Mouse (Mus musculus) liver, postnatal 0 days (tissue): ENCODE results near the gene Unc13a. TPM values are rescaled to one million over a fixed set of nuclear protein-coding genes. Genes with fewer than 3 reads are reported as not detected.

ENCODE experiments used
- ATAC-seq: fragments of 200-750 bp; cut with Nextera tagmentation; 2 replicates; pipeline ENCODE4 v1.8.0; 2017; ENCODE audit warnings: mild to moderate bottlenecking, moderate library complexity
- DNase-seq: peaks from one replicate; pipeline ENCODE4 v3.0.0-alpha.2; 2016
- H3K27ac ChIP-seq: fragments of 300-500 bp; sonication (generic); 2 replicates; pipeline ENCODE4 v1.5.1; 2014; ENCODE audit warnings: antibody characterized with exemption, moderate library complexity, mild to moderate bottlenecking, low read depth
- H3K27me3 ChIP-seq: fragments of 300-500 bp; sonication (generic); 2 replicates; pipeline ENCODE4 v1.6.1; 2014; ENCODE audit warnings: low read length, control low read depth, mixed read lengths; ENCODE audit not compliant: insufficient read depth
- H3K36me3 ChIP-seq: fragments of 300-500 bp; sonication (generic); replicated peaks from 2 replicates; pipeline ENCODE4 v1.6.1; 2014; ENCODE audit warnings: mild to moderate bottlenecking, control low read depth, low read length, moderate library complexity, mixed read lengths; ENCODE audit not compliant: insufficient read depth
- H3K4me1 ChIP-seq: fragments of 300-500 bp; sonication (generic); 2 replicates; pipeline ENCODE4 v1.6.1; 2014; ENCODE audit warnings: antibody characterized with exemption, mild to moderate bottlenecking, control low read depth; ENCODE audit not compliant: insufficient read depth
- H3K4me2 ChIP-seq: fragments of 300-500 bp; sonication (generic); 2 replicates; pipeline ENCODE4 v1.6.1; 2014; ENCODE audit warnings: low read depth, mild to moderate bottlenecking, low read length, moderate library complexity, mixed read lengths
- H3K4me3 ChIP-seq: fragments of 300-500 bp; sonication (generic); 2 replicates; pipeline ENCODE4 v1.5.1; 2014; ENCODE audit warnings: low read depth, low read length
- H3K9ac ChIP-seq: fragments of 300-500 bp; sonication (generic); replicated peaks from 2 replicates; pipeline ENCODE4 v1.6.1; 2014; ENCODE audit warnings: mild to moderate bottlenecking, moderate library complexity
- H3K9me3 ChIP-seq: fragments of 300-500 bp; sonication (generic); 2 replicates; pipeline ENCODE4 v1.6.1; 2016; ENCODE audit warnings: mild to moderate bottlenecking, control low read depth, low read length, mixed read lengths
- CTCF ChIP-seq: sonication (generic); IDR thresholded peaks from 2 replicates; pipeline ENCODE4 v1.5.1; 2016; ENCODE audit warnings: antibody characterized with exemption, low read depth
- EP300 ChIP-seq: IDR thresholded peaks from 2 replicates; pipeline ENCODE4 v1.6.1; 2016; ENCODE audit warnings: antibody characterized with exemption, low read depth, mild to moderate bottlenecking
- WGBS: fragments of 180-500 bp; shearing (Covaris S2); extraction: QIAGEN DNeasy Blood & Tissue Kit; methylation state at CpG from one replicate; pipeline ENCODE4 v1.1.7; 2014; ENCODE audit not compliant: insufficient replicate concordance; 5-methylcytosine and 5-hydroxymethylcytosine counted together
- polyA plus RNA-seq: library from polyadenylated mRNA; unstranded; fragments of >200 nt; fragmentation: Nextera tagmentation; extraction: Ambion mirVana; gene quantifications from 2 replicates; pipeline ENCODE4 v1.2.1, GENCODE M21; 2015

Unc13a gene
- polyA plus RNA-seq, 1 experiment from 2014 or later = 0.36 TPM

GRCm38 (mm10) chr8:71672168-71672735 is 695 bp upstream of the Unc13a start:
- Histone ChIP-seq H3K27ac (no peak overlapping the region), H3K4me2 (peak overlapping the region; percentile 98), H3K27me3 (peaks cover 21% of the 10 kb centered on the region; the same call in 1 of the 2 replicates), H3K9me3 (no peaks in the 10 kb centered on the region), H3K36me3 (no peaks in the 10 kb centered on the region), H3K4me1 (peaks cover 32% of the 10 kb centered on the region), H3K4me3 (peak overlapping the region; percentile 57), H3K9ac (0 out of 2 replicates have a peak overlapping the region, but pooled peaks have one; percentile 32)
- 65% methylated on average over 6 of the region's 6 CpGs for WGBS
- no peak for TF ChIP-seq CTCF
- TF ChIP-seq EP300 = no peak
- ATAC-seq = no peak
- DNase-seq = no peak

DNA sequence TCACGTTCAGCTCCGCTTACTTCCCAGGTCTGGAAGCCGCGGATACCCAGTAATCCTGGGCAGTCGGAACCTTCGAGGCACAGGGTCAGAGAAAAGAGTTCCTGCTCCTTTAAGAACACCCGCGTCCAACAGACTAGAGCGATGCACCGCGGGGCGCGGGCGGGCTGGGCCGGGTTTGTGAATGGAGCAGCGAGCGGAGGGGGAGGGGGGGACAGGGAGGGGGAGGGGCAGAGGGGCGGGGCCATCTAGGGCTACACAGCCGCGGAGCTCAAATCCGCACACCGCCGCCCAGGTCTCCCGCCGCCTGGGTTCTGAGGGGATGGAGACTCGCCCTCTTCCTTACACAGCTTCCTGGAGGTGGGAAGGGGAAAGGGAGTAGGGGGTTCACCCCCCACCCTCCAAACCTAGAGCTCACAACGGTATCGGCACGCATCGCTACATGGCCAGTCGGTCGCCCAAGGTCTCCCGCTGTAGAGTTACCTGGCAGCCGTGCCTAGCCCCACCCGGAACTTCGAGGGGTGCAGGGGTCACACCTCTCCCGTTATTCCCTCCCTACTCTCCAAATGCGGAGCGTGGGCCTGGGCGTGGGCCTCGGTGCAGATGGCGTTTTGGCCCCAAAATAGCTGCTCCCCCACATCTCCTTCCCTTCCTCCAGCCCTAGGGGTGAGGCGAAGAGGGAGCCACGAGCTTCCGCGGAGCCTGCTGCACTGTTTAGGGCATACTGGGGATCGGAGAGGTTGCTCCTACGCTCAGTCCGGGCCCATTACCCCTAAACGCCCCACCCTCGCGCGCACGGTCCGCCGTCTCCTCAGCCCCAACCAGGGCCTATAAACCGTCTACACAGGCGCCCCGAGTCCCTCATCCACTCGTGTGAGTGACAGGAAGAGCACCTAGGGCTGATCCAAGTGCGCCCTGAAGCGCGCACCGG is 672 bp downstream of the Unc13a start:
- no peaks in the 10 kb centered on the region for H3K9me3 ChIP-seq
- WGBS = 3% methylated on average over 50 of the region's 64 CpGs

GRCm38 (mm10) chr8:71670198-71670597 is 1.4 kb downstream of the Unc13a start:
- no peaks in the 10 kb centered on the region for H3K9me3 ChIP-seq
- H3K4me2 ChIP-seq = peak overlapping the region; percentile 98
- no peak for TF ChIP-seq CTCF
- no peak for TF ChIP-seq EP300
- peak overlapping the region; percentile 57; the same call in 1 of the 2 replicates for H3K4me3 ChIP-seq
- H3K27ac ChIP-seq = no peak overlapping the region
- ATAC-seq (no peak), DNase-seq (no peak)
- no peaks in the 10 kb centered on the region for H3K36me3 ChIP-seq
- no peak overlapping the region for H3K9ac ChIP-seq
- peaks cover 21% of the 10 kb centered on the region; the same call in 1 of the 2 replicates for H3K27me3 ChIP-seq
- H3K4me1 ChIP-seq = peaks cover 28% of the 10 kb centered on the region
- WGBS = 28% methylated on average over 8 of the region's 12 CpGs

More for the DNA sequence above, 672 bp downstream of the Unc13a start:
- Histone ChIP-seq H3K4me1 (peaks cover 32% of the 10 kb centered on the region), H3K27ac (no peak overlapping the region), H3K4me2 (peak overlapping the region; percentile 98), H3K27me3 (peaks cover 21% of the 10 kb centered on the region; the same call in 1 of the 2 replicates), H3K9ac (no peak overlapping the region), H3K4me3 (peak overlapping the region; percentile 57), H3K36me3 (no peaks in the 10 kb centered on the region)
- TF ChIP-seq EP300 (no peak), CTCF (no peak)
- DNase-seq = peak; percentile 65
- peak; percentile 26 for ATAC-seq

DNA sequence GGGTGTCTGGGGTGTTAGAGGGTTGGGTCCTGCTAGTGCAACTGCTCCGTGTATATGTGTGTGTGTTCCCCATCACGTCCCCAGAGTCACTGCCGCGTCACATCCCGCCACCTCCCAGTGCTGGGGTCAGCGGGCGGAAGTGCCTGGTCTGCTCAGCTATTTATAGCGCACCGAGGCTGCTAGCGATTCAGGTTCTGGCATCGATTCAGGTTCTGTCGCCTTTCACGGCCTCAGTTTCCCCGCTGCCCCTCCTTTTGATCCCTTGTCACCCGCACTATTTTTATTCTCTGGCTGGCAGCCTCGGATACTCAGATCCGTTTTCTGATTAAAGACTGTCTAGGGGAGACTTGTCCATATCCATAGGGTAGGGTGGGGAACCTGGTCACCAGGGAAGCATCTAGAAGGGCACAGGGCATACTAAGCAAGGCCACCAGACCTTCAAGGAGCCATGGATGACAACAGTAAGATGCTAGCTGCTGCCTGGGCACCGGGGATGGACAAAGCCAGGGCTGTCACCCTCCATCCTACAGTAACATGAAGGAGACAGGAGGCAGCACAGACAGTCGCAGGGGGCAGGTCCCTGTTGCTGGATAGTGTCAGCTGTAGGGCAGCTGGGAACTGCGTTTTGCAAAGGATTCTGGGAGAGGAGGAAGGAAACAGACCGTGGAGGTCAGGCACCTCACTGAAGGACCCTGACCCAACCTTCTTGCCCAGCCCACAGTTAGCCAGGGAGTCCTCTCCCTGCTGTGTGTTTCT is 3.2 kb downstream of the Unc13a start:
- 1% methylated on average over 21 of the region's 21 CpGs for whole genome bisulfite sequencing
- Histone ChIP-seq H3K27me3 (peaks cover 21% of the 10 kb centered on the region; the same call in 1 of the 2 replicates), H3K27ac (no peak overlapping the region), H3K4me3 (no peak overlapping the region), H3K9ac (no peak overlapping the region), H3K4me2 (peak overlapping the region; percentile 55), H3K4me1 (peaks cover 28% of the 10 kb centered on the region), H3K9me3 (no peaks in the 10 kb centered on the region), H3K36me3 (no peaks in the 10 kb centered on the region)
- TF ChIP-seq CTCF (no peak), EP300 (no peak)
- no peak for ATAC-seq
- peak; percentile 68 for DNase-seq

- no peak for ATAC-seq
- H3K36me3 ChIP-seq = no peaks in the 10 kb centered on the region
- WGBS = 58% methylated on average over 5 of the region's 5 CpGs
- DNase-seq = no peak
- no peak overlapping the region for H3K27ac ChIP-seq
- TF ChIP-seq CTCF (no peak), EP300 (no peak)
- peaks cover 21% of the 10 kb centered on the region; the same call in 1 of the 2 replicates for H3K27me3 ChIP-seq
- H3K4me2 ChIP-seq = no peak overlapping the region
- no peak overlapping the region for H3K9ac ChIP-seq
- peaks cover 27% of the 10 kb centered on the region for H3K4me1 ChIP-seq
- no peak overlapping the region for H3K4me3 ChIP-seq
- H3K9me3 ChIP-seq = no peaks in the 10 kb centered on the region
Observed at GRCm38 (mm10) chr8:71667256-71667655, 4.3 kb downstream of the Unc13a start.
